Comparison of ENCODE assay signal across 23 mouse cellular contexts in the genomic region with DNA sequence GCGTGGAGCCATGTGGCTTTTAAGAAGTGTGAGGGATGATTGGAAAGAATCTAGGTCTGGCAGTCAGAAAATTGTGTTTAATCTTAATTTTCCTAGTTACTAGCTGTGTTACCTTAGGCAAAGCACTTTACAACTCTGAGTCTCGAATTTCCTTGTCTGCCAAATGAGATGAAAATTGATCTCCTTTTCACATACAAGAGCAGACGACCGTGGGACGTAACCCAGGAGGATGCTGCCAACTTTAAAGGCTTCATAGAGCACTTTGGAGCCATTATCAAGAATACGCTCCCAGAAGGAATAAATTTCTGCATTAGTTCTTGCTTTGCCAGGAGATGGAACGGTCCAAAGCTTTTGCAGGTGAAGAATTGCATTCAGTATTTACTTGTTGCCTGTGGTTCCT.
DNase-seq lines count a peak whose midpoint lies in the region; ATAC-seq and TF ChIP-seq lines count a peak whose summit lies in the region.
"Had no signal": no experiment of that assay in that cellular context is flagged by ENCODE, and none has a peak within 500 bp of the region (broad histone marks: within the 10 kb centered on the region; RNA-seq: fewer than 3 reads in every experiment).

No protein-coding gene starts in this region.

- no peak overlapping the region for H3K4me3 ChIP-seq in forebrain, embryonic 14.5 days (ENCODE audit: low read depth, low read length)
- H3K4me3 ChIP-seq in forebrain, embryonic 10.5 days, result no peak overlapping the region
- H3K4me3 ChIP-seq in forebrain, postnatal 0 days (ENCODE audit: low read depth, low read length), result no peak overlapping the region
- H3K4me3 ChIP-seq: embryonic facial prominence, embryonic 12.5 days; erythroblast, embryonic 14.5 days; gastrocnemius, adult 2 months; hindbrain, embryonic 12.5 days; hindbrain, embryonic 15.5 days had no signal

- H3K4me2 ChIP-seq in forebrain, embryonic 14.5 days (ENCODE audit: low read length), result no peak overlapping the region
- no peak overlapping the region for H3K4me2 ChIP-seq in forebrain, postnatal 0 days (ENCODE audit: low read depth)
- H3K4me2 ChIP-seq: embryonic facial prominence, embryonic 12.5 days; heart, embryonic 11.5 days; hindbrain, embryonic 12.5 days; hindbrain, embryonic 15.5 days had no signal

- H3K9ac ChIP-seq in forebrain, embryonic 14.5 days (ENCODE audit: low read length), result no peak overlapping the region
- no peak overlapping the region for H3K9ac ChIP-seq in forebrain, postnatal 0 days
- H3K9ac ChIP-seq: embryonic facial prominence, embryonic 12.5 days; hindbrain, embryonic 12.5 days; hindbrain, embryonic 15.5 days had no signal

- H3K36me3 ChIP-seq in forebrain, embryonic 14.5 days (ENCODE audit: control insufficient read depth, insufficient read depth, low read length), result no peaks in the 10 kb centered on the region
- H3K36me3 ChIP-seq in forebrain, embryonic 10.5 days (replicated peaks), result no peaks in the 10 kb centered on the region
- H3K36me3 ChIP-seq in forebrain, postnatal 0 days (ENCODE audit: insufficient read depth), result no peaks in the 10 kb centered on the region
- H3K36me3 ChIP-seq: embryonic facial prominence, embryonic 12.5 days; hindbrain, embryonic 12.5 days; hindbrain, embryonic 15.5 days had no signal

- H3K4me1 ChIP-seq in forebrain, embryonic 14.5 days (ENCODE audit: control insufficient read depth, insufficient read depth, low read length), result no peaks in the 10 kb centered on the region
- no peaks in the 10 kb centered on the region for H3K4me1 ChIP-seq in forebrain, embryonic 10.5 days
- H3K4me1 ChIP-seq in forebrain, postnatal 0 days (ENCODE audit: insufficient read depth), result no peaks in the 10 kb centered on the region
- H3K4me1 ChIP-seq: hindbrain, embryonic 12.5 days; hindbrain, embryonic 15.5 days had no signal

- TF ChIP-seq POLR2A in brain, embryonic 14.5 days (IDR thresholded peaks at IDR 0.05; ENCODE audit: borderline replicate concordance, extremely low read depth, insufficient read depth, insufficient read length, poor library complexity, severe bottlenecking), result no peak

- no peak overlapping the region for H3K27ac ChIP-seq in forebrain, embryonic 14.5 days (ENCODE audit: low read depth, low read length)
- H3K27ac ChIP-seq in forebrain, embryonic 10.5 days, result no peak overlapping the region
- no peak overlapping the region for H3K27ac ChIP-seq in forebrain, postnatal 0 days (ENCODE audit: low read depth, low read length)
- H3K27ac ChIP-seq: embryonic facial prominence, embryonic 12.5 days; gastrocnemius, adult 2 months; hindbrain, embryonic 12.5 days; hindbrain, embryonic 15.5 days had no signal

- 60% methylated on average over 7 of the region's 7 CpGs for WGBS in forebrain, embryonic 14.5 days
- 83% methylated on average over 7 of the region's 7 CpGs for WGBS in forebrain, embryonic 10.5 days
- 51% methylated on average over 7 of the region's 7 CpGs for WGBS in forebrain, postnatal 0 days

- no peak for TF ChIP-seq CTCF in brain, embryonic 14.5 days (IDR thresholded peaks at IDR 0.05; ENCODE audit: borderline replicate concordance, extremely low read depth, insufficient read depth, insufficient read length)
- no peak for TF ChIP-seq CTCF in forebrain, postnatal 0 days (IDR thresholded peaks at IDR 0.05; ENCODE audit: low read depth)

- DNase-seq in forebrain, embryonic 14.5 days (ENCODE audit: low spot score), result peak; percentile 50
- DNase-seq in forebrain, embryonic 10.5 days (ENCODE audit: extremely low spot score, low spot score), result no peak
- DNase-seq in brain, adult 2 months (ENCODE audit: low read depth, low spot score), result peak; percentile 11
- DNase-seq in brain, embryonic 14.5 days (ENCODE audit: low read depth), result peak; percentile 58
- peak; percentile 40 for DNase-seq in forebrain, postnatal 0 days
- DNase-seq in T-cell, adult 2 months (ENCODE audit: low spot score), result no peak
- DNase-seq: adrenal gland, adult 8-10 months; adrenal gland, postnatal 25 days; cerebellum, adult 11-12 months; cerebellum, adult 8-10 months; cerebellum, postnatal 10 days; cerebellum, postnatal 36 days; gastrocnemius, adult 2 months; gastrocnemius, postnatal 14 days; kidney, adult 2 months had no signal

- ATAC-seq in forebrain, embryonic 14.5 days, result no peak
- peak; percentile 53; the same call in 1 of the 2 replicates for ATAC-seq in forebrain, postnatal 0 days
- ATAC-seq: activated CD4-positive, CD25-positive, alpha-beta regulatory T cell, adult 4 months; CD4-positive, CD25-positive, alpha-beta regulatory T cell, adult 4 months; intestine, postnatal 0 days had no signal

- no peaks in the 10 kb centered on the region for H3K9me3 ChIP-seq in forebrain, embryonic 14.5 days (replicated peaks; ENCODE audit: control insufficient read depth, low read length)
- no peaks in the 10 kb centered on the region for H3K9me3 ChIP-seq in forebrain, embryonic 10.5 days
- no peaks in the 10 kb centered on the region for H3K9me3 ChIP-seq in forebrain, postnatal 0 days (ENCODE audit: low read length)
- H3K9me3 ChIP-seq: embryonic facial prominence, embryonic 12.5 days; hindbrain, embryonic 12.5 days; hindbrain, embryonic 15.5 days had no signal

- H3K27me3 ChIP-seq in forebrain, embryonic 14.5 days (replicated peaks; ENCODE audit: control insufficient read depth, insufficient read depth, low read length), result no peaks in the 10 kb centered on the region
- no peaks in the 10 kb centered on the region for H3K27me3 ChIP-seq in forebrain, embryonic 10.5 days (ENCODE audit: poor library complexity, severe bottlenecking)
- H3K27me3 ChIP-seq in forebrain, postnatal 0 days (ENCODE audit: insufficient read depth, low read length), result no peaks in the 10 kb centered on the region
- H3K27me3 ChIP-seq: embryonic facial prominence, embryonic 12.5 days; hindbrain, embryonic 12.5 days; hindbrain, embryonic 15.5 days had no signal

Comparison
In these comparisons a context has a peak if more than half of its experiments do, and no peak if none do; other contexts are left out.
1. DNase-seq: peak in forebrain, embryonic 14.5 days (single experiment), brain, adult 2 months (single experiment), brain, embryonic 14.5 days (single experiment) and forebrain, postnatal 0 days (single experiment); none in forebrain, embryonic 10.5 days (single experiment) and T-cell, adult 2 months (single experiment).